Mouse (Mus musculus) left cerebral cortex, adult 9 months (tissue): Measurements from ENCODE around the gene Tram2.

Experiments used
- DNase-seq, 2 experiments: peaks; one replicate each; pipeline ENCODE4 v3.0.0; 2022; ENCODE audit warnings: low spot score in 2 of 2

The Tram2 gene

DNA sequence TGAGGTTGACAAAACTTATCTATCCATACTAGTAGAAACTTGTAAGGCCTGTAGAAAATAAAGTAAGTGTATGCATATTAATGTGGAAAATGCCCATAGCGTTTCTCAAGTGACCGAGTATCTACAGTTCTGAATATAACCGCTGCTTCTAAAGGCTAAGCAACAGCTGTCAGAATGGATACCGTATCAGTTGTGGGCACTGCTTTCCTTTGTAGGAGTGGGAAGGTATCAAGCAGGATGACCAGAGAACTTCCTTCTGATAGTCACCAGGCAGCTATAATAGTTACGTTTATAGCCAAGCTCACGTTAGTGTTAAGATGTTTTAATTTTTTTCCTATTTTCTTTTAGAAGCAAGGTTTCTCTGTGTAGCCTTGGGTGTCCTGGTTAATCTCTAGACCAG is 105.6 kb downstream of the Tram2 start:
- DNase-seq: no peak

DNA sequence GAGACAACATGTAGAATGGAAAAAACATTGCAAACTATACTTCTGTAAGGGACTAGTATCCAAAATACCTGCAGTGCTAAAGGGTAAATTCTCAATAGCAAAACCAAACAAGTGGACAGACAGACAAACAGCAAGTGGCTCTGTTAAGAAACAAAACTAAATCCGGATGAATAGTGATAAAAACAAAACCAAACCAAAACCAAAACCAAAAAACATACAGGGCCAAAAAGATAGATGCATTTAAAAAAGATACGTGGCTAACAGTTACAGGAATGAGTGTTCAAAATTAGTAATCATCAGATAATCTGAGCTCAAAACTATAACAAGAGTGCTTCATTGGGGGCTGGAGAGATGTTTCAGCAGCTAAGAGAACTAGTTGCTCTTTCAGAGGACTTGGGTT is 109.4 kb downstream of the Tram2 start:
- no peak for DNase-seq

DNA sequence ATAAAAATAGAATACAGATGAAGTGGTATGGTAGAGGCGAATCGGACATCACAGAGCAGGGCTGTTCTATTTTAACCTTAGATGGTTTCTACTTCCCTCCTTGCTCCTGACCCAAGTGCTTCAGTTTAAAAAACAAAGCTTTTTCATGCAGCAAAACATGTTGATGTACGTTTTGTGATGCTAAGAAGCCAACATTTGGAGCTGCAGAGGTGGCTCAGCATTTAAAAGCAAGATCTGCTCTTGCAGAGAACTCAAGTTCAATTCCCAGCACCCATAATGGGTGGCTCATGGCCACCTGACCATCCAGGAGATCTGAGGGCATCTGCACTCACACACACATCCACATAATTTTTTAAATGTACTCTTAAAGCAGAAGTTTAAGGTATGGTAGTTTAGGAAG is 124.2 kb downstream of the Tram2 start:
- no peak for DNase-seq

DNA sequence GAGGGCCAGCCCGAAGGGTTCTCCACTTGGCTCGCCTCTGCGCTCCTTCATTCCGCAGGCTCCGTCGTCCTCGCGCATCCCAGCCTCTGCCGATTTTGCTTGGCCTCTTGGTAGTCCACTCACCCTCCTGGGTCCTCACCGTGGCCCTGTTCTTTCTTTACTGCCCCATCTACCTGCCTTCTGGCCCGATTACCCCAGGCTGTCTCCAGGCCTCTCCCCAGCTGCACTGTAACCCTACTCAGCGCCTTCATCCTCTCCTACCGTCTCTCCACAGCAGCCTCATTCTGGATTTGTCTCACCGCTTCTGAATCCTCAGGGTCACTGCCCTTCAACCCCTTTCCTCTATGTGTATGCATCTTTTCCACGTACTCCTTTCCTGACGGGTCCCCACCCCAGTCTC is 127.2 kb downstream of the Tram2 start:
- DNase-seq: no peak

DNA sequence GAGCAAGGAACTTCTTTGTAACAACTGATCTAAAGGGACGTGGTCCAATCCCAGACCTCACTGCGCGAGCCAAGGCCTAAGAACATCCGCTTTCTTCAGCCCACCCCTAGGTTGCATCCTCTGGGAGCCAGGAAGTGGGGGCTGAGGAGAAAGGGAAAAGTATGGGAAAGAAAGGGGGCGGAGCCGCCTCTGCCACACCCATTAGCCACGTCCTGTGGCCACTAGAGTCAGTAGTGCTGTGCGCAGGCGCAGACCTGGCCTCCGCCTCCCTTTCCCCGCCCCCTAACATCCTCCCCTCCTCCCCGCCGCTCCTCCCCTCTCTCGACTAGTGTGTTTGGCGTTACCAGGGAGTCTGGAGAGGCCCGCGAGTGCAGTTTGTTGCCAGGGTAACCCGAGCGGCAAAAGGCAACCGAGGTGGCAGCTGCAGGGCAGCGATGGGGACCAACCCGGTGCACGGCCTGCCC is 127.7 kb downstream of the Tram2 start, which contains the start of gene Efhc1:
Gene Efhc1 (plus strand): TSS at position 327 of the 464 bp plus-strand sequence.
- peak; percentile 84 to 94 for DNase-seq
